Mouse (Mus musculus): ENCODE measurements around the gene Kcnn4.

DNA sequence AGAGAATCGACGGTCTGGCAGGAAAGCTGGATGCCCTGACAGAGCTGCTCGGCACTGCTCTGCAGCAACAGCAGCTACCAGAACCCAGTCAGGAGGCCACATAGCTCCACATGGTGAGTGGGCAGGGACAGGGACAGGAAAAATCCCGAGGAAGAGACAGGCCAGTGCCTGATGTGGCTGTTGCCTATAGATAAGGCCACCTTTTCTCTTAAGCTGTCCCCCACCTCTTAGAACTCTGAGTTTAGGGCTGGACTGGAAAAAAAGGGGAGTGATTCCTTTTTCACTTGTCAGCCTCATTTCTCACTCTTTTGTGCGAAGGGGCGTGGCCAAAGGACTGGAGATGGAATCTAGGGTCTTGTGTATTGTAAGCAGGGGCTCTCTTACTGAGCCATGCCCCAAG is 14.0 kb downstream of the Kcnn4 start:
- TF ChIP-seq CTCF (IDR thresholded peaks at IDR 0.05; ENCODE audit: borderline replicate concordance, insufficient read depth, low read length): no peak
- no peak for TF ChIP-seq POLR2A (IDR thresholded peaks at IDR 0.05; ENCODE audit: low read depth, low read length)

All from embryonic fibroblast, embryonic 13.5 days (primary cell).